Mouse (Mus musculus): ENCODE measurements at regions not wholly inside any gene's neighbourhood (a gene's known extent, or its start where the extent isn't known, plus 50 kb on each side); places are given as distances from the start of the nearest gene placed in this dataset.

DNA sequence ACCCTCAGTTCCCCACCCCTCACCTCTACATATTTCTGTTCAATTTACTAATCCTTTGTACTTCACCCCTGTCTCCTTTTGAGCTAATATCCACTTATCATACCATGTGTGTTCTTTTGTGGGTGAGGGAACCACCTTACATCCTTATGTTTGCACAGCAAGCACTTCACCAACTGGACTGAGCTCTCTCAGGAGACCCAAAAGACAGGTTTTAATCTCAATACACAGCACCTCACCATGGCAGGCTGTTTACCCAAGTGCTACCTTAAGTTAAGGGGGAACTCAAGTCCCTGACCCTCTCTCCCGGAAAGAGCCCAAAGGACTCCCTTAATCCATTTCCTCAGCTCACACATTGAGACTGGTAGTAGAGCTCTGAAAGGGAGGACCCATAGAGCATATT, 62.3 kb upstream of the Agr3 start:
- no peaks in the 10 kb centered on the region for H3K36me3 ChIP-seq (replicated peaks; ENCODE audit: control insufficient read depth, insufficient read depth, low read depth)
- WGBS (ENCODE audit: insufficient replicate concordance) = 65% methylated on average over 1 of the region's 1 CpGs
- H3K27ac ChIP-seq = no peak overlapping the region
- ATAC-seq (ENCODE audit: insufficient read depth) (no peak), DNase-seq (ENCODE audit: low read depth in 3 of 3, low spot score in 3 of 3) (no peak)
- no peaks in the 10 kb centered on the region for H3K9me3 ChIP-seq (ENCODE audit: control insufficient read depth, low read length)
- H3K4me1 ChIP-seq (replicated peaks; ENCODE audit: control insufficient read depth in 2 of 2, insufficient read depth in 2 of 2, low read length in 1 of 2) = no peaks in the 10 kb centered on the region
- H3K9ac ChIP-seq (replicated peaks) = no peak overlapping the region
- H3K4me3 ChIP-seq (ENCODE audit: insufficient read depth in 1 of 2, low read depth in 2 of 2, low read length in 2 of 2) = no peak overlapping the region
- no peaks in the 10 kb centered on the region for H3K27me3 ChIP-seq (ENCODE audit: control insufficient read depth, insufficient read depth, low read length)
- TF ChIP-seq EP300 (IDR thresholded peaks at IDR 0.05; ENCODE audit: low read depth) = no peak
- TF ChIP-seq CTCF (IDR thresholded peaks at IDR 0.05; ENCODE audit: low read depth) = no peak
- H3K4me2 ChIP-seq (ENCODE audit: low read depth) = no peak overlapping the region

DNA sequence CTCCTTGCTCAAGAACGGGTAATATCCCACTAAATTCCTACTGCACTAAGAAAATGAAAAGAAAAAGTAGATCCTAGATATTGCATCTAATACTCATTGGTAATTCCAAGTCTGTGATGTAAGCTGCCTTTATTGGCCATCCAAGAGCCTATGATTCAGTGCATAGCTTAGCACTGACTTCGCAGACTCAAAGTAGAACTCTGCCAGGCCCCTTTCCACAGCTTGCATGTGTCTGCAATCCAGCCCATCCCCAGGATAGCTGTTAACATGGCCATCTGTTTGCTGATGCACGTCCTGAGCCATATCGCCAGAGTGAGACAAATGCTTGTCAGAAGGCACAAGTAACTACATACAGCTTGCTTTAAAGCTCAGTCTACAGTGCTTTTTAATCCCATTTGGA, 72.3 kb upstream of the Agr3 start:
- H3K4me1 ChIP-seq (replicated peaks; ENCODE audit: control insufficient read depth in 2 of 2, insufficient read depth in 2 of 2, low read length in 1 of 2) = no peaks in the 10 kb centered on the region
- DNase-seq (ENCODE audit: low read depth in 3 of 3, low spot score in 3 of 3) (no peak), ATAC-seq (ENCODE audit: insufficient read depth) (no peak)
- no peak overlapping the region for H3K4me3 ChIP-seq (ENCODE audit: insufficient read depth in 1 of 2, low read depth in 2 of 2, low read length in 2 of 2)
- no peak overlapping the region for H3K4me2 ChIP-seq (ENCODE audit: low read depth)
- no peaks in the 10 kb centered on the region for H3K9me3 ChIP-seq (ENCODE audit: control insufficient read depth, low read length)
- no peaks in the 10 kb centered on the region for H3K27me3 ChIP-seq (ENCODE audit: control insufficient read depth, insufficient read depth, low read length)
- no peak for TF ChIP-seq CTCF (IDR thresholded peaks at IDR 0.05; ENCODE audit: low read depth)
- no peak for TF ChIP-seq EP300 (IDR thresholded peaks at IDR 0.05; ENCODE audit: low read depth)
- no peak overlapping the region for H3K9ac ChIP-seq (replicated peaks)
- 66% methylated on average over 4 of the region's 4 CpGs for WGBS (ENCODE audit: insufficient replicate concordance)
- H3K36me3 ChIP-seq (replicated peaks; ENCODE audit: control insufficient read depth, insufficient read depth, low read depth) = no peaks in the 10 kb centered on the region
- H3K27ac ChIP-seq = no peak overlapping the region

DNA sequence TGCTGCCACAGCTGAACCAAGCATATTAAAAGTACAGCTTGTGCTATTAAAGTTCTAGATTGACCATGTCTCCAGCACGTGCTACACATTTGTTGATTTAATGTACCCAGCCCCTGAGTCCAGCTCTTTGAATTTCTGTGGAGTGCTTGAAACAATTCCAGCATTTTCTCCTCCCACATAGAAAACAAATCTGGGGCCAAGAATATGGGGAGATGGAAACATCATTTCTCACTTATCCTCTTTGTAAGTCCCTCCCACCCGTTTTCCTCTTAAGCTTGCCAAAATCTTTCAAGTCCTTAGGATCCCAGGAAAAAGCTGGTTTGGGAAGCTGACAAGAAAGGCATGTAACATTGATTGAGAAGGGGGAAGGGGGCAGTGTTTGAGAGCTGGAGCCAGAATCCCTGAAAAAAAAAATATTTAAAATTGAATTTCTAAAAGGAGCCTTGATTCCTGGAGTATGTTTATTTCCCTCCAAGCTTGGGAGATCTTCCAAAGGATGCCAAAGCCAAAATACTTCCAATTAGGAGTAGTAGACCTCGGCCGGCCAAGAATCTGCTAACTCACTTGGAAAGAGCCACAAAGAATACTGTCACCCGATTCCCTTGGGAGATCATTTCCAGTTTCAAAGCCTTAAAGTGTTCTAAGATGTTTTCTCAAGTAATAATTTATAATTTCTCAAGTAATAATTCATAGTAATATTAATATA, 78.4 kb upstream of the Agr3 start:
- Histone ChIP-seq H3K9ac (replicated peaks) (no peak overlapping the region), H3K27me3 (ENCODE audit: control insufficient read depth, insufficient read depth, low read length) (no peaks in the 10 kb centered on the region), H3K36me3 (replicated peaks; ENCODE audit: control insufficient read depth, insufficient read depth, low read depth) (no peaks in the 10 kb centered on the region), H3K4me1 (replicated peaks; ENCODE audit: control insufficient read depth in 2 of 2, insufficient read depth in 2 of 2, low read length in 1 of 2) (no peaks in the 10 kb centered on the region), H3K9me3 (ENCODE audit: control insufficient read depth, low read length) (no peaks in the 10 kb centered on the region), H3K4me3 (ENCODE audit: insufficient read depth in 1 of 2, low read depth in 2 of 2, low read length in 2 of 2) (no peak overlapping the region), H3K27ac (no peak overlapping the region), H3K4me2 (ENCODE audit: low read depth) (no peak overlapping the region)
- TF ChIP-seq EP300 (IDR thresholded peaks at IDR 0.05; ENCODE audit: low read depth) (no peak), CTCF (IDR thresholded peaks at IDR 0.05; ENCODE audit: low read depth) (no peak)
- DNase-seq (ENCODE audit: low read depth in 3 of 3, low spot score in 3 of 3) = no peak
- 53% methylated on average over 5 of the region's 5 CpGs for WGBS (ENCODE audit: insufficient replicate concordance)
- no peak for ATAC-seq (ENCODE audit: insufficient read depth)

DNA sequence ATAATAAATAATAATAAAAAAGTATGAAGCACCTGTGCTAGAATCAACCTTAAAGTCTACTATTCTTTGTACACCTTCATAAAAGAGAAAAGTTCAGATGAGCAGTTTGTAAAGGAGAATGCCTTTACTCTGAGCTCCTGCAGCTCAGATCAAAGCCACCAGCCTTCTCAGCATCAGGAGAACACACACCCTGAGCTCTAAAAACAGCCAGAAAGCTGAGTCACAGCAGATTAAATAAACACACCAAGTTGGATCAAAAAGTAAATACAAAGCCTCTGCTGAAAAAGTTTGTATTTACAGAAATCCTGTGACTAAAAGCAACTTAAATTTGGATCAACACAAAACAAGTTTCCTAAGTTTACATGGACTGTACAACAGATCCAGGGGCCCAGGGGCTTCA, 88.5 kb upstream of the Agr3 start:
- H3K4me2 ChIP-seq (ENCODE audit: low read depth) = no peak overlapping the region
- H3K27me3 ChIP-seq (ENCODE audit: control insufficient read depth, insufficient read depth, low read length) = no peaks in the 10 kb centered on the region
- H3K4me3 ChIP-seq (ENCODE audit: insufficient read depth in 1 of 2, low read depth in 2 of 2, low read length in 2 of 2) = no peak overlapping the region
- no peak overlapping the region for H3K9ac ChIP-seq (replicated peaks)
- no peak for ATAC-seq (ENCODE audit: insufficient read depth)
- H3K9me3 ChIP-seq (ENCODE audit: control insufficient read depth, low read length) = no peaks in the 10 kb centered on the region
- H3K36me3 ChIP-seq (replicated peaks; ENCODE audit: control insufficient read depth, insufficient read depth, low read depth) = no peaks in the 10 kb centered on the region
- DNase-seq (ENCODE audit: low read depth in 3 of 3, low spot score in 3 of 3) = no peak
- no peak for TF ChIP-seq EP300 (IDR thresholded peaks at IDR 0.05; ENCODE audit: low read depth)
- TF ChIP-seq CTCF (IDR thresholded peaks at IDR 0.05; ENCODE audit: low read depth) = no peak
- no peak overlapping the region for H3K27ac ChIP-seq
- no peaks in the 10 kb centered on the region for H3K4me1 ChIP-seq (replicated peaks; ENCODE audit: control insufficient read depth in 2 of 2, insufficient read depth in 2 of 2, low read length in 1 of 2)

DNA sequence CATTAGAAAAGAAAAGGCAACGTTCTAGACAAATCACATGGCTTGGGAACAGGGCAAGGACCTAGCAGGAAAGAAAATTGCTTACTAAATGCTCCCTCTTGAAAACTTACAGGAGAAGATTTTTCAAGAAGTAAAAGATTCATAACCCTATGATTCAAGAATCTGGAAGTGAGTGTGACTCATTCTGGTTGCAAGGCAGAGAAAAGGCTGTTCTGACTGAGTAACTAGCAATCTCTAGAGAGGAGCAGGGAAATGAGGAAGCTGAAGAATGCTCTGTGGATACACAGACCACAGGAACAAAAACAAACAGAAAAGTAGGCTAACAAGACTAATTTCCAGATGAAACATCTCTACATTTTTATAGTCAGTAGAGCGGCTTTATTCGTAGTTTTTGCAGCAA, 92.1 kb upstream of the Agr3 start:
- Histone ChIP-seq H3K4me3 (ENCODE audit: insufficient read depth in 1 of 2, low read depth in 2 of 2, low read length in 2 of 2) (no peak overlapping the region), H3K27ac (no peak overlapping the region), H3K4me2 (ENCODE audit: low read depth) (no peak overlapping the region), H3K36me3 (replicated peaks; ENCODE audit: control insufficient read depth, insufficient read depth, low read depth) (no peaks in the 10 kb centered on the region), H3K9ac (replicated peaks) (no peak overlapping the region), H3K27me3 (ENCODE audit: control insufficient read depth, insufficient read depth, low read length) (no peaks in the 10 kb centered on the region), H3K4me1 (replicated peaks; ENCODE audit: control insufficient read depth in 2 of 2, insufficient read depth in 2 of 2, low read length in 1 of 2) (no peaks in the 10 kb centered on the region), H3K9me3 (ENCODE audit: control insufficient read depth, low read length) (no peaks in the 10 kb centered on the region)
- no peak for DNase-seq (ENCODE audit: low read depth in 3 of 3, low spot score in 3 of 3)
- TF ChIP-seq CTCF (IDR thresholded peaks at IDR 0.05; ENCODE audit: low read depth) = no peak
- TF ChIP-seq EP300 (IDR thresholded peaks at IDR 0.05; ENCODE audit: low read depth) = no peak
- 53% methylated on average over 3 of the region's 3 CpGs for WGBS (ENCODE audit: insufficient replicate concordance)
- no peak for ATAC-seq (ENCODE audit: insufficient read depth)
